Mouse (Mus musculus) limb, embryonic 13.5 days (tissue): ENCODE results near the gene Cacnb4. TPM values are rescaled to one million over a fixed set of nuclear protein-coding genes. Genes with fewer than 3 reads are reported as not detected.

Source experiments
- ATAC-seq: fragments of 200-750 bp; cut with Nextera tagmentation; 2 replicates; pipeline ENCODE4 v1.8.0; 2017; ENCODE audit warnings: low read depth, moderate number of reproducible peaks, moderate TSS enrichment; ENCODE audit not compliant: low FRiP score
- H3K27ac ChIP-seq: fragments of 300-500 bp; sonication (generic); 2 replicates; pipeline ENCODE4 v1.5.1; 2015; ENCODE audit warnings: inconsistent platforms, mild to moderate bottlenecking, moderate library complexity
- H3K27me3 ChIP-seq: fragments of 300-500 bp; sonication (generic); 2 replicates; pipeline ENCODE4 v1.6.1; 2015; ENCODE audit warnings: mild to moderate bottlenecking, inconsistent platforms
- H3K36me3 ChIP-seq: fragments of 300-500 bp; sonication (generic); 2 replicates; pipeline ENCODE4 v1.6.1; 2015; ENCODE audit warnings: inconsistent platforms, mild to moderate bottlenecking, moderate library complexity
- H3K4me1 ChIP-seq: fragments of 300-500 bp; sonication (generic); 2 replicates; pipeline ENCODE4 v1.6.1; 2015; ENCODE audit warnings: inconsistent platforms
- H3K4me2 ChIP-seq: fragments of 300-500 bp; sonication (generic); replicated peaks from 2 replicates; pipeline ENCODE4 v1.6.1; 2015; ENCODE audit warnings: inconsistent platforms, mild to moderate bottlenecking, moderate library complexity
- H3K4me3 ChIP-seq: fragments of 300-500 bp; sonication (generic); 2 replicates; pipeline ENCODE4 v1.5.1; 2015; ENCODE audit warnings: moderate library complexity, mild to moderate bottlenecking, inconsistent platforms
- H3K9ac ChIP-seq: fragments of 300-500 bp; sonication (generic); 2 replicates; pipeline ENCODE4 v1.6.1; 2015; ENCODE audit warnings: mild to moderate bottlenecking, inconsistent platforms
- H3K9me3 ChIP-seq: fragments of 300-500 bp; sonication (generic); 2 replicates; pipeline ENCODE4 v1.6.1; 2016; ENCODE audit warnings: inconsistent platforms
- WGBS: fragments of 180-500 bp; shearing (Covaris S2); methylation state at CpG from one replicate; pipeline ENCODE4 v1.1.7; 2015; 5-methylcytosine and 5-hydroxymethylcytosine counted together
- polyA plus RNA-seq: library from polyadenylated mRNA; unstranded; fragments of >200 nt; fragmentation: Nextera tagmentation; extraction: Ambion mirVana; gene quantifications from 2 replicates; pipeline ENCODE4 v1.2.1, GENCODE M21; 2015

Gene Cacnb4
- polyA plus RNA-seq, 1 experiment from 2014 or later = 1.6 TPM

DNA sequence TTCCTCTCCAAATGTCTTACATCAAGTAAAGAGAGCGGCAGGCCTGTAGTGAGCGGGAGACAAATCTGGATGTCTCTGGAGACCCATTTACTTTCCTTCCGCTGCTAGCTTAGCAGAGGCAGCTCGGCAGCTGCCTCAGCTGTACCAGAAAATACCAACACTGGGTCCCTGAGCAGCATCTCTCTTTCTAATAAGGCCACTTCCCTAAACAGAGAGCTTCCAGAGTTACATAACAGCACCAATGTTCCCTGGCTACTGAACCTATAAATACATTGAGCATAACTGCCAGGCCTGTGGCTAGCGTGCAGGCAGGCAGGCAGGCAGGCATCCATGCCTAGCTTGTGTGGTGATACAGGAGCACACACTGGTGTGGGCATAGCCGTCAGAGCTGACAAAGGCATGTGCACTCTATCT, 176.8 kb downstream of the Cacnb4 start:
- no peak for ATAC-seq
- peaks cover 13% of the 10 kb centered on the region for H3K4me1 ChIP-seq
- WGBS = 65% methylated on average over 6 of the region's 6 CpGs
- no peaks in the 10 kb centered on the region for H3K36me3 ChIP-seq
- H3K27ac ChIP-seq = no peak overlapping the region
- no peak overlapping the region for H3K4me2 ChIP-seq
- H3K9ac ChIP-seq = 0 out of 2 replicates have a peak overlapping the region, but pooled peaks have one; percentile 13
- H3K27me3 ChIP-seq = no peaks in the 10 kb centered on the region; the same call in 1 of the 2 replicates
- 0 out of 2 replicates have a peak, but pooled peaks cover 2% of the 10 kb centered on the region for H3K9me3 ChIP-seq
- H3K4me3 ChIP-seq = no peak overlapping the region

DNA sequence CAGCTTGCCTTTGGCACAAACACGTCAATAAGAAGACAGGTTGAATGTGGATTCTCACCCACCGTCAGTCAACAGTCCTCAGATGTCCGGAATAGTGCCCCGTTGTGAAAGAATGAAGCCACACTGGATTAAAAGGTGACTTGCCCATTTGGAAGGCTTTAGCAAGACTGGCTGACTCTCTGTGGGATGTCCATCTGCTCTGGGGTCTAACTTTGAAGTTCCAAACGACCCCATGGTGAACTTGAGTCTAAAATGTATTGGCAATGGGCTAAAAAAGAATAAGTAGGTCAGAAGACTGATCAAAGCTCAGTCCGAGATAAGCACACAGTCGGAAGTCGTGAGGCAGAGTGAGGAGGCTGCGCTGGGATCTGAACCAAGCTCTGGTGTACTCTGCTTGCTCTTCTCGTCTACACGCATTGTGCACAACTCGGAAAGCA, 177.5 kb downstream of the Cacnb4 start:
- Histone ChIP-seq H3K9me3 (0 out of 2 replicates have a peak, but pooled peaks cover 2% of the 10 kb centered on the region), H3K27ac (no peak overlapping the region), H3K4me1 (peaks cover 20% of the 10 kb centered on the region), H3K9ac (no peak overlapping the region), H3K36me3 (no peaks in the 10 kb centered on the region), H3K4me3 (no peak overlapping the region), H3K27me3 (no peaks in the 10 kb centered on the region; the same call in 1 of the 2 replicates), H3K4me2 (no peak overlapping the region)
- no peak for ATAC-seq
- 79% methylated on average over 12 of the region's 12 CpGs for WGBS

DNA sequence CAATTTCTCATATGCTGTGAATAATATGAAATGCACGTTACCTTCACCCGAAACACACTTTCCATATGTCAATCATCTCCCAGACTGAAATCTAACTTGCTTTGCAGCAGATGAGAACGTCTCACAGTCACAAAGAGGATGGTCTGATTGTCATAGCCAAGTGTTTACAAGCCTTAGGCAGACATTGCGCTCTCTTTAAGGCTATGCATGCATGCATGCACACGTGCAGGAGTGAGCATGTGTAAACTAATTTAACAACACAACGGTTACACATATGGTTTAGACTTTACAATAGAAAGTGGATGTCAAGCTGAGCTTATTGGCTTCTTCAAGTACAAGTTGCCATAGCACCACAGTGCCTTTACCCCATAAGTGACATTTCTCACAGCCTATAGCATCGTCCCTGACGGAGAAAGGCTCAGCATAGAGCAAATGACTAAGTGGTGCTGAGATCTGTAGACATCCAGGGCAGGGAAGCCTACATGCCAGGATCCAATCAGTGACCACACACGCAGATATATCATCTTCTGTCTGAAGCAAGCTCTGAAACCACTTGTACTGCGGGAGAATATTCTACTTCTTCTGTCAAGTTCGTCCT, 181.4 kb downstream of the Cacnb4 start:
- no peak overlapping the region for H3K27ac ChIP-seq
- no peaks in the 10 kb centered on the region for H3K36me3 ChIP-seq
- no peak overlapping the region for H3K9ac ChIP-seq
- no peaks in the 10 kb centered on the region; the same call in 1 of the 2 replicates for H3K27me3 ChIP-seq
- 66% methylated on average over 11 of the region's 11 CpGs for WGBS
- H3K4me2 ChIP-seq = no peak overlapping the region
- H3K4me3 ChIP-seq = no peak overlapping the region
- H3K4me1 ChIP-seq = peaks cover 20% of the 10 kb centered on the region
- no peak; the same call in 1 of the 2 replicates for ATAC-seq
- H3K9me3 ChIP-seq = no peaks in the 10 kb centered on the region

DNA sequence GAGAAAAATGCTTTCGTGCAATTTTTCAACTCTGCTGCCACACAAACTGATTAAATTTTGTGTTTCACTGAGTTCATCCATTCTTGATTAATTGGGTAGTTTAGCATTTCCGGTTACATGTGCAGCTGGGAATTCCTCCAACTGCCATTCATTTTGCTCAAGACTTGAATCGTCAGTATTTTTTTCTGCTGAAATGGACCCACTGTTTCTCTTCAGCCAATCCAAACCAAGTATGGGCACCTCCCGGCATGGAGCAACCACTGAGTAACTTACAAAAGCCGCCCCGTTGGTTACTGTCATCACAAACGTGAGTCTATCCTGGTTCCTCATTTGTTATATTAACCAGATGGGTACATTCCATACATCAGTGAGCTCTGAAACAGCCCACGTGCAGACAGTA, 182.4 kb downstream of the Cacnb4 start:
- WGBS = 48% methylated on average over 8 of the region's 8 CpGs
- Histone ChIP-seq H3K9me3 (no peaks in the 10 kb centered on the region), H3K36me3 (no peaks in the 10 kb centered on the region), H3K4me1 (peaks cover 14% of the 10 kb centered on the region; the same call in 1 of the 2 replicates), H3K9ac (no peak overlapping the region), H3K4me3 (no peak overlapping the region), H3K27ac (no peak overlapping the region), H3K4me2 (no peak overlapping the region), H3K27me3 (no peaks in the 10 kb centered on the region; the same call in 1 of the 2 replicates)
- no peak for ATAC-seq

- peaks cover 14% of the 10 kb centered on the region; the same call in 1 of the 2 replicates for H3K4me1 ChIP-seq
- H3K9ac ChIP-seq = no peak overlapping the region
- no peak overlapping the region for H3K4me2 ChIP-seq
- H3K4me3 ChIP-seq = no peak overlapping the region
- no peaks in the 10 kb centered on the region for H3K36me3 ChIP-seq
- H3K9me3 ChIP-seq = no peaks in the 10 kb centered on the region
- no peaks in the 10 kb centered on the region; the same call in 1 of the 2 replicates for H3K27me3 ChIP-seq
- H3K27ac ChIP-seq = no peak overlapping the region
- 60% methylated on average over 13 of the region's 13 CpGs for WGBS
- ATAC-seq = no peak
These were observed 183.8 kb downstream of the Cacnb4 start for GRCm38 (mm10) chr2:52492867-52493266.

DNA sequence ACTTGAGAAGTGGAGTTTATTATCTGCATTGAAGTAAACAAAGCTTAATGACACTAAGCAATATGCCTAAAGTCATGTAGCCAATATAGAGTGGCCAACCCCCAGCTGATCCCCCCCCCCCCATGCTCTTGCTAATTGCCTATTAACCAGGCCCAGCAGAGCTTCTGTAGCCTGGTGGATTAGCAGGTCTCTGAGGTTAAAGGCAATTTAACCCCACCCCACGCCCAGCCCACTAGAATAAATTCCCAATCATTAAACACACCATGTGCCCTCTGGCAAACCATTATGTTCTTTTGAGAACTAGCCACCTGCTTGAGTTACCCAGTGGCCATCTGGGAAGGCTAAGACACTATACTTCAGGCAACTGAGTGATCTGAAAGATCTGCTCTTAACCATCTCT, 186.8 kb downstream of the Cacnb4 start:
- no peaks in the 10 kb centered on the region for H3K27me3 ChIP-seq
- ATAC-seq = no peak
- H3K36me3 ChIP-seq = no peaks in the 10 kb centered on the region
- peaks cover 7% of the 10 kb centered on the region; the same call in 1 of the 2 replicates for H3K4me1 ChIP-seq
- no peak overlapping the region for H3K4me3 ChIP-seq
- WGBS = 20% methylated on average over 1 of the region's 1 CpGs
- no peak overlapping the region for H3K4me2 ChIP-seq
- H3K27ac ChIP-seq = no peak overlapping the region
- H3K9ac ChIP-seq = no peak overlapping the region
- no peaks in the 10 kb centered on the region for H3K9me3 ChIP-seq

DNA sequence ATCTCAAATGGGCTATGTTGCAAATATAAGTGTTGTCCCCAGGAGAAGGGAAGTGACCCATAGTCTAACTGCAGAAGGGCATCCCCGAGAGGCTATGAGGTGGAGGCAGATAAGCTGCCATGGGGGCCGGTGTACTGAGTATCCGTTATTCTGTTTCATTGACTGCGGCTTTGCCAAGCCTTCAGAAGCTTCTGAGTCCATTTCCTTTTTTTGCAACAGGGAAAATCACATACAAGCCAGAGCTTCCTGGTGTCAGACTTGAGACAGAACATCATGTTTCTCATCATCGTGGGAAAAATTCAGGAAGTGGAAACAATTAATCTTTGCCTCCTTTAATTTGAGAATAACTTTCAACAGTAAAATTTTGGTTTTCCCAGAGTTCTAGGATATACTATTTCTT, 193.1 kb downstream of the Cacnb4 start:
- H3K9ac ChIP-seq = no peak overlapping the region
- H3K4me1 ChIP-seq = peaks cover 6% of the 10 kb centered on the region; the same call in 1 of the 2 replicates
- ATAC-seq = no peak
- no peak overlapping the region for H3K4me2 ChIP-seq
- 81% methylated on average over 5 of the region's 5 CpGs for WGBS
- H3K4me3 ChIP-seq = no peak overlapping the region
- no peaks in the 10 kb centered on the region for H3K36me3 ChIP-seq
- H3K27ac ChIP-seq = no peak overlapping the region
- H3K27me3 ChIP-seq = peaks cover under 1% of the 10 kb centered on the region; the same call in 1 of the 2 replicates
- no peaks in the 10 kb centered on the region for H3K9me3 ChIP-seq

DNA sequence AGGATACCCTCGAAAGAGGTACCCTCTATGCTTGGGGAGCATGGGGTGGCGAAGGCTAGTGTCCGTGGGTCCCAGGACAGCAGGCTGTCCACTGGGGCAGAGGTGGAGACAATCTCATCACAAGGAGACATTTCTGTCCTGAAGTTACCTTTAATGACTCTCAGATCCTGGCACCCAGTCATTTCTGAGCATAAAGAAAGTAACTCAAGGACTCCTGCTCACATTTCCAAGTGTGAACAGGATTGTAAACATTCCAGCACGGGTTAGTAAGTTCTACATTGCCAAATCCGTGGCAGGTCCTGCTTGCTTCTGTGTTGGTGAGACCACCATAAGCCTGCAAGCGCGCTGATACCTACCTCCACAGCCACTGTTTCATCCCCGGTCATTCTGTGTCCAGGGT, 196.2 kb downstream of the Cacnb4 start:
- Histone ChIP-seq H3K27me3 (peaks cover 2% of the 10 kb centered on the region; the same call in 1 of the 2 replicates), H3K4me3 (no peak overlapping the region), H3K9me3 (no peaks in the 10 kb centered on the region), H3K27ac (no peak overlapping the region), H3K36me3 (no peaks in the 10 kb centered on the region), H3K4me1 (peaks cover 6% of the 10 kb centered on the region; the same call in 1 of the 2 replicates), H3K9ac (no peak overlapping the region), H3K4me2 (no peak overlapping the region)
- ATAC-seq = no peak
- 79% methylated on average over 8 of the region's 8 CpGs for WGBS

GRCm38 (mm10) chr2:52478501-52478900, 198.1 kb downstream of the Cacnb4 start:
- no peak overlapping the region for H3K27ac ChIP-seq
- no peak for ATAC-seq
- H3K9ac ChIP-seq = no peak overlapping the region
- no peak overlapping the region for H3K4me2 ChIP-seq
- peaks cover 6% of the 10 kb centered on the region; the same call in 1 of the 2 replicates for H3K4me1 ChIP-seq
- 89% methylated on average over 5 of the region's 5 CpGs for WGBS
- H3K9me3 ChIP-seq = no peaks in the 10 kb centered on the region
- no peak overlapping the region for H3K4me3 ChIP-seq
- H3K27me3 ChIP-seq = peaks cover 6% of the 10 kb centered on the region; the same call in 1 of the 2 replicates
- H3K36me3 ChIP-seq = no peaks in the 10 kb centered on the region

DNA sequence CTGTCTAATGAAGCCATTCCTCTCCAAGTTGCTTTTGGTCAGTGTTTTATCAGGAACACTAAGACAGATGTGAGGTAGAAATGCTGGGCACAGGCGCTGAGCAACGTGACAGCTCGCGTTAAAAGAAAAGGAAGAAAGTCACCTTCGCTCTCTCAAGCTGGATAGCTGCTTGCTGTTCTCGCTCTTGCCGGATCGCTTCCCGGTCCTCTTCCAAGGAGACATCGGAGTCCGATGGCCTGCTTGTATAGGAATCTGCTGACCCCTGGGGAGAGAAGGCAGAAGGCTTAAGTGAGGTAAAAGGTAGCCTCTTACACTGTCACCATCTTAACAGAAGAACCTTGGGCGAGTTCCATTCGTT, 199.1 kb downstream of the Cacnb4 start:
- no peak for ATAC-seq
- Histone ChIP-seq H3K27ac (no peak overlapping the region), H3K4me2 (no peak overlapping the region), H3K4me3 (no peak overlapping the region), H3K36me3 (no peaks in the 10 kb centered on the region), H3K9ac (no peak overlapping the region), H3K27me3 (peaks cover 6% of the 10 kb centered on the region; the same call in 1 of the 2 replicates), H3K9me3 (no peaks in the 10 kb centered on the region), H3K4me1 (peaks cover 6% of the 10 kb centered on the region; the same call in 1 of the 2 replicates)
- WGBS = 93% methylated on average over 13 of the region's 13 CpGs

- ATAC-seq = no peak
- 62% methylated on average over 13 of the region's 13 CpGs for WGBS
These were observed 199.7 kb downstream of the Cacnb4 start for GRCm38 (mm10) chr2:52476801-52477549.

DNA sequence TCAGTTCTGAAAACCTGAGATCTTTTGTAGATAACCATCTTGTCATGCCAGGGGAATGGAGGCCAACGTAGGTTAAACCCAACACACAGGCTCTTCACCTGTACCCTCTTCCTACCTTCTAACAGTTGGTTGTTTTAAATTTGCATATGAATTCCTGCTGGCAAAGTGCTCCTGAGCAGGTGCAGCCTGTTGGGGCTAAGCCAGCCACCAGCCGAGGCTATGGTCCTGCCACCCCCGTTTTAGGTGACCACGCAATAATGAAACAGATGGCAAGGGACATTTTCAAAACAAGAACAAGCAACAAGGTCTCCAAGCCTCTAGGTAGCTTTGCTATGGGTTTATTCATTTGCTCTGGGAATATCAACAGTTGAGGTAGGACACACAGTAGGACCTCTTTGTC, 200.8 kb downstream of the Cacnb4 start:
- Histone ChIP-seq H3K27ac (no peak overlapping the region), H3K9me3 (no peaks in the 10 kb centered on the region), H3K4me1 (peaks cover 17% of the 10 kb centered on the region), H3K4me2 (no peak overlapping the region), H3K27me3 (peaks cover 6% of the 10 kb centered on the region; the same call in 1 of the 2 replicates), H3K36me3 (no peaks in the 10 kb centered on the region), H3K4me3 (no peak overlapping the region), H3K9ac (no peak overlapping the region)
- ATAC-seq = no peak
- WGBS = 93% methylated on average over 4 of the region's 4 CpGs

More at GRCm38 (mm10) chr2:52476801-52477549, 199.7 kb downstream of the Cacnb4 start:
- peaks cover 6% of the 10 kb centered on the region; the same call in 1 of the 2 replicates for H3K27me3 ChIP-seq
- H3K4me2 ChIP-seq = no peak overlapping the region
- H3K4me1 ChIP-seq = peaks cover 11% of the 10 kb centered on the region
- H3K4me3 ChIP-seq = no peak overlapping the region
- no peaks in the 10 kb centered on the region for H3K36me3 ChIP-seq
- no peaks in the 10 kb centered on the region for H3K9me3 ChIP-seq
- no peak overlapping the region for H3K9ac ChIP-seq
- no peak overlapping the region for H3K27ac ChIP-seq
